In the genomic region with DNA sequence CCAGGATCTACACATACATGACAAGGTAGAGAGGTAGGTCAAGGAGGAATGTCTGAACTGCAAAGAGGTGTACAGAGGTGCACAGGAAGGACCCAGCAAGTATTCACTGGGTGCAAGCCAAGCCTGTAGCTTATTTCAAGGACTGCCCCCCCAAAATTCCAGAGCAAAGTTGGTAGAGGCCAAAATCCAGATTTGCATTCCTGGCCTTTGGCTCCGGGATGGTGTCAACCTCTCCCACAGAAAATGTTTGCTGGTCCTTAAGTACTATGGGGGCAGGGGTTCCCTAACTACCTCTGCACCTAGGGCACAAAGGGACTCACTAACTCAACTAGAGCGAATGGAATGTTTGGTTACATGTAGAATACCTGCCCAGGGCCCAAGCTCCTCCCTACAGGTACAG, we compare ENCODE assay signal across 9 mouse cellular contexts. TPM values are rescaled to one million over a fixed set of nuclear protein-coding genes. Genes with fewer than 3 reads are reported as not detected.
DNase-seq lines count a peak whose midpoint lies in the region; ATAC-seq lines count a peak whose summit lies in the region.
"Had no signal": no experiment of that assay in that cellular context is flagged by ENCODE, and none has a peak within 500 bp of the region (broad histone marks: within the 10 kb centered on the region; RNA-seq: fewer than 3 reads in every experiment).

No protein-coding gene starts in this region.

- intact Hi-C loops in heart, postnatal 25 days (cut with DNase I) = no loop called here

- WGBS in heart, embryonic 10.5 days = 74% methylated on average over 2 of the region's 2 CpGs
- WGBS in embryonic facial prominence, embryonic 10.5 days = 79% methylated on average over 2 of the region's 2 CpGs
- 66% methylated on average over 2 of the region's 2 CpGs for WGBS in intestine, embryonic 15.5 days

- no peak for DNase-seq in heart, embryonic 10.5 days (ENCODE audit: low spot score)
- DNase-seq in heart, postnatal 25 days (ENCODE audit: low spot score) = no peak
- no peak for DNase-seq in embryonic facial prominence, embryonic 10.5 days (ENCODE audit: low spot score)
- DNase-seq in lung, postnatal 36 days = peak; percentile 62
- DNase-seq in urinary bladder, adult 2 months (ENCODE audit: low spot score) = no peak
- no peak for DNase-seq in MN1 (ENCODE audit: low spot score)
- no peak for DNase-seq in adipocyte (ENCODE audit: low spot score)

- H3K36me3 ChIP-seq in heart, embryonic 10.5 days = peaks cover 16% of the 10 kb centered on the region
- H3K36me3 ChIP-seq in embryonic facial prominence, embryonic 10.5 days (replicated peaks) = peaks cover 24% of the 10 kb centered on the region
- peaks cover 4% of the 10 kb centered on the region; the same call in 1 of the 2 replicates for H3K36me3 ChIP-seq in intestine, embryonic 15.5 days

- ATAC-seq in intestine, embryonic 15.5 days = no peak

- no peaks in the 10 kb centered on the region for H3K9me3 ChIP-seq in heart, embryonic 10.5 days
- H3K9me3 ChIP-seq in embryonic facial prominence, embryonic 10.5 days = no peaks in the 10 kb centered on the region
- no peaks in the 10 kb centered on the region for H3K9me3 ChIP-seq in intestine, embryonic 15.5 days

- H3K4me1 ChIP-seq in heart, embryonic 10.5 days = peaks cover 47% of the 10 kb centered on the region
- peaks cover 50% of the 10 kb centered on the region for H3K4me1 ChIP-seq in embryonic facial prominence, embryonic 10.5 days
- peaks cover 41% of the 10 kb centered on the region for H3K4me1 ChIP-seq in intestine, embryonic 15.5 days (replicated peaks)

- peak overlapping the region; percentile 78 for H3K4me2 ChIP-seq in intestine, embryonic 15.5 days (replicated peaks)

- H3K9ac ChIP-seq in intestine, embryonic 15.5 days = peak overlapping the region; percentile 77; the same call in 1 of the 2 replicates

- H3K4me3 ChIP-seq in heart, embryonic 10.5 days = peak overlapping the region; percentile 85
- H3K4me3 ChIP-seq in embryonic facial prominence, embryonic 10.5 days = peak overlapping the region; percentile 90
- peak overlapping the region; percentile 90 for H3K4me3 ChIP-seq in intestine, embryonic 15.5 days (replicated peaks)

- no peaks in the 10 kb centered on the region for H3K27me3 ChIP-seq in heart, embryonic 10.5 days (ENCODE audit: insufficient read depth, poor library complexity, severe bottlenecking)
- H3K27me3 ChIP-seq in embryonic facial prominence, embryonic 10.5 days (replicated peaks; ENCODE audit: low read depth, poor library complexity, severe bottlenecking) = no peaks in the 10 kb centered on the region
- H3K27me3 ChIP-seq in intestine, embryonic 15.5 days (replicated peaks) = no peaks in the 10 kb centered on the region

- peak overlapping the region; percentile 91; the same call in 1 of the 2 replicates for H3K27ac ChIP-seq in heart, embryonic 10.5 days
- H3K27ac ChIP-seq in embryonic facial prominence, embryonic 10.5 days (replicated peaks) = peak overlapping the region; percentile 97; the same call in 1 of the 2 replicates
- H3K27ac ChIP-seq in intestine, embryonic 15.5 days = peak overlapping the region; percentile 88; the same call in 1 of the 2 replicates

RNA-seq across cellular contexts. Expression of a gene that starts 1.9 kb away (rescaled TPM):
- polyA plus RNA-seq in heart, embryonic 10.5 days (2016; fragmentation: Nextera tagmentation; extraction: Ambion mirVana) = 18.0 and 18.6 TPM in 2 replicates
- 1 to 10 TPM; 1.1 to 1.2 TPM for total RNA-seq in heart, postnatal 25 days (2021)
- 25.2 and 26.0 TPM in 2 replicates for polyA plus RNA-seq in embryonic facial prominence, embryonic 10.5 days (2016; fragmentation: Nextera tagmentation; extraction: Ambion mirVana)
- 16.7 and 18.7 TPM in 2 replicates for polyA plus RNA-seq in intestine, embryonic 15.5 days (2015; fragmentation: Nextera tagmentation; extraction: Ambion mirVana)
- polyA plus RNA-seq in urinary bladder, adult 2 months (2012; rRNA removed) = 5.0 TPM in 2 replicates

RNA-seq across cellular contexts. Expression of a gene that starts 9.1 kb away (rescaled TPM):
- 0.94 and 1.6 TPM in 2 replicates for polyA plus RNA-seq in heart, embryonic 10.5 days (2016; fragmentation: Nextera tagmentation; extraction: Ambion mirVana)
- total RNA-seq in heart, postnatal 25 days (2021) = under 1 TPM; 0.36 to 0.39 TPM
- 3.2 and 3.6 TPM in 2 replicates for polyA plus RNA-seq in embryonic facial prominence, embryonic 10.5 days (2016; fragmentation: Nextera tagmentation; extraction: Ambion mirVana)
- 1.2 TPM in 2 replicates for polyA plus RNA-seq in intestine, embryonic 15.5 days (2015; fragmentation: Nextera tagmentation; extraction: Ambion mirVana)
- 0.62 and 1.2 TPM in 2 replicates for polyA plus RNA-seq in urinary bladder, adult 2 months (2012; rRNA removed)

RNA-seq across cellular contexts. Expression of a gene that starts 16.2 kb away (rescaled TPM):
- polyA plus RNA-seq in heart, embryonic 10.5 days (2016; fragmentation: Nextera tagmentation; extraction: Ambion mirVana) = 0.31 and 0.43 TPM in 2 replicates
- total RNA-seq in heart, postnatal 25 days (2021) = not detected
- 0.19 and 0.33 TPM in 2 replicates for polyA plus RNA-seq in embryonic facial prominence, embryonic 10.5 days (2016; fragmentation: Nextera tagmentation; extraction: Ambion mirVana)
- 0.15 TPM in 1 of 2 replicates, not detected in the other for polyA plus RNA-seq in intestine, embryonic 15.5 days (2015; fragmentation: Nextera tagmentation; extraction: Ambion mirVana)
- polyA plus RNA-seq in urinary bladder, adult 2 months (2012; rRNA removed) = not detected in 2 replicates
- total RNA-seq: heart, postnatal 36 days had no signal

RNA-seq across cellular contexts. Expression of a gene that starts 20.9 kb away (rescaled TPM):
- polyA plus RNA-seq in heart, embryonic 10.5 days (2016; fragmentation: Nextera tagmentation; extraction: Ambion mirVana) = 1.2 and 1.5 TPM in 2 replicates
- not detected for total RNA-seq in heart, postnatal 25 days (2021)
- 1.3 and 2.9 TPM in 2 replicates for polyA plus RNA-seq in embryonic facial prominence, embryonic 10.5 days (2016; fragmentation: Nextera tagmentation; extraction: Ambion mirVana)
- 0.52 and 0.57 TPM in 2 replicates for polyA plus RNA-seq in intestine, embryonic 15.5 days (2015; fragmentation: Nextera tagmentation; extraction: Ambion mirVana)
- 0.41 and 0.44 TPM in 2 replicates for polyA plus RNA-seq in urinary bladder, adult 2 months (2012; rRNA removed)
- total RNA-seq: heart, postnatal 36 days had no signal

RNA-seq across cellular contexts. Expression of a gene that starts 35.7 kb away (rescaled TPM):
- polyA plus RNA-seq in heart, embryonic 10.5 days (2016; fragmentation: Nextera tagmentation; extraction: Ambion mirVana) = 19.9 and 21.5 TPM in 2 replicates
- total RNA-seq in heart, postnatal 25 days (2021) = 10 to 100 TPM; 23.9 to 26.0 TPM
- 11.6 and 13.8 TPM in 2 replicates for polyA plus RNA-seq in embryonic facial prominence, embryonic 10.5 days (2016; fragmentation: Nextera tagmentation; extraction: Ambion mirVana)
- 28.0 and 32.9 TPM in 2 replicates for polyA plus RNA-seq in intestine, embryonic 15.5 days (2015; fragmentation: Nextera tagmentation; extraction: Ambion mirVana)
- polyA plus RNA-seq in urinary bladder, adult 2 months (2012; rRNA removed) = 34.3 and 37.0 TPM in 2 replicates
